Mouse (Mus musculus) adrenal gland, postnatal 4 days (tissue): ENCODE results near the gene Prelid3b. TPM values are rescaled to one million over a fixed set of nuclear protein-coding genes. Genes with fewer than 3 reads are reported as not detected.

Source experiments
- DNase-seq, 2 experiments: peaks; one replicate each; pipeline ENCODE4 v3.0.0; 2021 to 2022; ENCODE audit warnings: low spot score in 2 of 2, mixed read lengths in 2 of 2
- total RNA-seq, 2 experiments: library from RNA; stranded (reverse); gene quantifications; 2 replicates each; pipeline ENCODE4 v1.2.3; 2021

Gene Prelid3b
- total RNA-seq, 2 experiments from 2014 or later, result 98.1 to 101 TPM

DNA sequence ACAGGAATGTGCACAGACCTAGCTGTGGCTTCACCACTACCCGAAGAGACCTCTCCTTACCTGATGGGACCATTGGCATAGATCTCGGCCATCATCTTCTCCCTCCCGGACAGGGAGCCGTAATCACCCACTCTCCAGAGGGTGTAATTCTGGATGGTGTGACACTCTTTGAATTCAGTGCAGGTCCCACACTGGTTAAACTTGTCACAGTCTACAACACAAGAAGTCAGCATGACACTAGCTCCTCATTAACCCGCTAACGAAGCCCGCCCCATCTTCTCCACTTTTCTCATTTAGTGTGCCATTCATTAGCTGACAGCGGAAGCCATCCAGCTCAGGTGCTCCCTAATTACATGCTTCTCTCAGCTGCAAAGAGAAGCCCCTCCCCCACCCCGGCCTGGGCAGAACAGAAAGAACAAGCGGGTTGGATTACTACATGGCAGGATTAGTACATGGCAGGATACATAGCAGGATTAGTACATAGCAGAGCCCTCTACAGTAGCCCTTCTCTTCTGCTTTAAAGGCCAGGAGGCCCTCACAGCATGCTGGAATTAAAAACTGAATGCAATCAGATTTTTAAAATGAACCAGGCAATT is 43.8 kb downstream of the Prelid3b start:
- DNase-seq, result no peak

DNA sequence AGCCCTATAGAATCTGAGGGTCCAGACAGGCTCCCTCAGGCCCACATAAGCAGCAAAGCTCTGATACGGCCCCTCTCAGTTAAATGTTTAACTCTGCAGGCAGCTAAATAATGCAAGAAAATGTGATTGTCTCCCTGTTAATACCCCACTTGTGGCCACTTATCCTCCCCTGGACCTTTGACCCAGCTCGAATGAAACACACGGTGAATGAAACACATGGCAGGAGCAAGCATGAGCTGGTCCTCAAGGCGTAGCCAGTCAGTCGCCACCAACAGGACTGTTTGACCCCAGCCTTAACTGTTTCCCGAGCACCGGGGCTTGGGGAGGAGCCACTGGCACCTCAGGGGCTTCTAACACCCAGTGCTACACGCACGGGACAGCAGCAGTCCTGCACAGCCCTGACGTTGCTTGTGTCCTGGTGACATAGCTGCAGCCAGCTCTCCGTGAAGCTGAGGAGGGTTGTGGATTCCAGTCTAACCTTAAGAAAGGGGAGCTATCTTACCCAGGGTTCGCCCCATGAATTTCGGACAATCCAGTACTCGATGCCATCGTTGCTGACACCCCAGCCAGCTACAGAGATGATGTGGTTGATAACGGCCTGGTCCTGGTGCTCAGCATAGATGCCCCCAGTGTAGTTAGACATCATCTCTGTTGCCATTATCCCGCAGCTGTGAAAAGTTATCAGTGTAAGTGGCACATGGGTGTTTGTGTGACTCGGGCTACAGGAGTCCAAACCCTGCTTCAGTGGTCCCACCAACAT is 44.6 kb downstream of the Prelid3b start:
- DNase-seq, result no peak

DNA sequence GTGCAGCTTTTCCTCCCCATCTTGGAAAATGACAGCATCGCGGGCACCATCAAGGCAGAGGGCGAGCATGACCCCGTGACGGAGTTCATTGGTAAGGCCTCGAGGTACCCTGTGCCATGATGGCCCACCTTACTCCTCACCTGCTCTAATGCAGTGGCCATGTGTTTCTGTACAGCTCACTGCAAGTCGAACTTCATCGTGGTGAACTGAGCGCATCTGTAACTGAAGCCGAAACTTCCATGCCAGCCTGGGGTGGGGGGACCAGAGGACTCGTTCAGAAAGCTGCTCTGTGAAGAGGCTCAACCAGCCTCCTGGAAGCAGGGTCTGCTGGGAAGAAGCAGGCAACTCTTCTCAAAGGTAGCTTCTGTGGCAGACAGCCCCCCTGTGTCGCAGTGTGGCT is 46.0 kb downstream of the Prelid3b start:
- no peak for DNase-seq

- no peak for DNase-seq
These were observed 48.4 kb downstream of the Prelid3b start for GRCm38 (mm10) chr2:174424301-174425085.

DNA sequence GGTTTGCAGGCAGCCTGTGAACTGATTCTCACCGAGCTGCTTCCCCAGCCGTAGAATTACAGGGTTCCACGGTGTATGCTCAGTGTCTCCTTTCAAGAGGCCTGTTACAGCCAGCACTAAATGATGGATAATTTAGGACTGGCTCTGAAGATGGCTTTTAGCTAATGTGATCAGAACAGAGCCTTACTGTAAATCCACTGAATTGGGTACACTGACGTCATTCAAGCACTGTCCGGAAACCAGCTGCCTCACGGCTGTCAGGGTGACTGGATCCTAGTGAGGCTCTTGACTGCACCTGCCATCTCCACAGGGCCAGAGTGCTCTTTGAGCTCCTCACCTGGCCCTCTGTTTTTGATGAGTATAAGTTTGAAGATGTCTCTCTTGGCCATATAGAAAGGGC is 51.8 kb downstream of the Prelid3b start:
- no peak for DNase-seq

- DNase-seq, result peak; percentile 89
These were observed 57.1 kb downstream of the Prelid3b start, which contains the start of gene Nelfcd for GRCm38 (mm10) chr2:174415731-174416310. Gene Nelfcd (plus strand): TSS chr2:174415804.

Other genes starting within 250 kb of the Prelid3b start
- 1,000 to 10,000 TPM; 3,043 to 3,192 TPM for gene Gnas, start 188.8 kb downstream of the Prelid3b start, total RNA-seq
- 1 to 10 TPM; 2.1 to 2.2 TPM for gene Gm20721, start 126.4 kb downstream of the Prelid3b start, total RNA-seq
- gene Nelfcd, start 57.3 kb downstream of the Prelid3b start, total RNA-seq, result 10 to 100 TPM; 77.0 to 78.4 TPM
- gene Ctsz, start 34.0 kb downstream of the Prelid3b start, total RNA-seq, result 100 to 1,000 TPM; 107 to 114 TPM
- gene Tubb1, start 22.4 kb downstream of the Prelid3b start, total RNA-seq, result 1 to 10 TPM; 1.4 to 2.7 TPM
- gene Atp5e, start 9.0 kb downstream of the Prelid3b start, total RNA-seq, result 100 to 1,000 TPM; 380 to 432 TPM
- under 1 TPM; 0.20 to 0.28 TPM for gene Zfp831, start 170.5 kb upstream of the Prelid3b start, total RNA-seq